Mouse (Mus musculus) thymus, adult 18-20 months (tissue): Measurements from ENCODE around the gene Cyp2c69.
"Not testable (repeated sequence)": the region's sequence is repeated elsewhere in the genome, so short reads cannot be mapped to it uniquely, and the experiment has no call there.

ENCODE experiments used
- DNase-seq, 2 experiments: peaks; one replicate each; pipeline ENCODE4 v3.0.0; 2022; ENCODE audit warnings: mixed read lengths in 2 of 2

The Cyp2c69 gene

DNA sequence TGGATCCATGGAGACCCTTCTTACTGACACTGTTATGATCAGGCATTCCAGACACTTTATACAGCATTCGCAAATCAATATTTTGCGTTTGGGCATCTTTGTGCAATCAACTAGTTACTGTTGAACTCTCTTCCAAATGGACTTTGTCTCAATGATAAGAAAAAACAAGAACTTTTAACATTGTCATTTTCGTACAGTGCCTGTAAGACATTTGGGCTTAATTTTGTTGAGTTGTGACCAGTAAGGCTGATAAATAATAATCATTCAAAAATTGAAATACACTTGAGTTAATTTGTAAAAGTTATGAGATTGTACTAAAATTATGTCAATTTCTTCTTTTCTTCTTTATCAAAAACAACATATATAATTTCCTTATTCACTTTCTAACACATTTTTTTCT lies at the start of gene Cyp2c69:
TSS of gene Cyp2c69 (minus strand) at position 101 of the 400 bp plus-strand sequence.
- not testable (repeated sequence) for DNase-seq

DNA sequence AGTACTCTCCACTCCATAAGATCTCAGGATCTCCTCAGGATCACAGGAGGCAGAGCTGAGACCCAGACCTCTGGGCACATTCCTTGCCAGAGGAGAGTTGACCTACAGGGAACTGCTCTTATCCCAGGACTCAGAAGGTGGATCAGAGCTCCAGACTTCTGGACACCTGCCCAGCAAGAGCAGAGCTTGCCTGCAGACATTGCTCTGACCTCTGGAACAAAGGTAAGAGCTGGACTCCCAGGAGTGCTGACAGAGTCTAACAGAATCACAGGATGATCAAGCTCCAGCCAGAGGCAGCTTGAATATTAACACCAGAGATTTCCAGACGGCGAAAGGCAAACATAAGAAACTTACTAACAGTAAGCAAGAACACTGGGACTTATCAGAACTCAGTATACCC lies 48.8 kb upstream of the Cyp2c69 start:
- DNase-seq, result no peak

DNA sequence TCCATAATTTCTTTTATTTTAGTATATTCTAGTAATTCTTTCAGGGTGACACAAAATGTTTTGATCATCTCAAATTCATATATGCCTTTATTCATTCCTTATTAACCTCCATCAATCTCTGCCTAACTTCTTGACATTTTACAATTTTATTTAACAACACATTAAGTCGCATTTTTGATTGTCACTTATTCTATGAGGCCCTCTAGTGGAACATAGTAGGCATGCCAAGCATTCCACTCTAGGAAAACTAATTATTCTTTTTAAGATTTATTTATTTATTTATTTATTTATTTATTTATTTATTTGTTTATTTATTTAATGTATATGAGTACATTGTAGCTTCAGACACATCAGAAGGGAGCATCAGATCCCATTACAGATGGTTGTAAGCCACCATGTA lies 43.4 kb upstream of the Cyp2c69 start:
- DNase-seq, result no peak

DNA sequence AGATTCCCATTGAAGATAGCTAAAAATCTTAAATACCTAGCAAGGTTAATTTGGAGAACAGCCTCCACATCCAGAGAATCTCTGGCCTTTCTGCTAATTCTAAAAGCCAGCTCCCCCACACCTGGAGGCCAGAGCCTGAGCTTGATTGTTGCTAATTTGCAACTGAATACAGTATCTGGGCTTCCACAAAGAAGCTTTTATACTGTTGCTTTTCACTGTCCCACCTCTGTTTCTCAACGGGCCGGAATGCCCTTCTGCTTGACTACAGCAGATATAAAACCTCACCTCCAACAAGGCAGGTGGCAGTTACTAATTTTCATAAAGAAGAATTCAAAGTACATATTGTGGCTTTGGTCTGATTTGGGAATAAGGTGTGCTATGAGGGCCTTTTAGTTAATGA lies 15.1 kb upstream of the Cyp2c69 start:
- DNase-seq, result no peak

DNA sequence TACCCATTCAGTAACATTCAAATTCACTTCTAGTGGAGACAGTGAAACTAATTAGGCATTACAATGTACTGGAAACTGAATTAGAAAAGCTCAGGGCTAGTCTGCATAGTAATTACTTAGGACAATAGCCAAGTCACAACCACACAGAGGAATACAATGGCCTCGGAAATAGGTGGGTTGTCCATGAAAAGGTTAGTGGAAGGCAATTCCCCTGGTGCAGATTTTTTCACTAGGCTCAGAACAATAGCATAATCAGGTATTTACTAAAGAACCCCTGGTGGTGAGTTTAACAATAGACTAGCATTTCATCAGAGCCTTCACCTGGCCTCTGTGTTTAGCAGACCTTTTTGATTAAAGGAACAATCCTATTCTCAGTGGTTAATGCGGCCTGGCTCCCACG lies 3.5 kb upstream of the Cyp2c69 start:
- not testable (repeated sequence) for DNase-seq

DNA sequence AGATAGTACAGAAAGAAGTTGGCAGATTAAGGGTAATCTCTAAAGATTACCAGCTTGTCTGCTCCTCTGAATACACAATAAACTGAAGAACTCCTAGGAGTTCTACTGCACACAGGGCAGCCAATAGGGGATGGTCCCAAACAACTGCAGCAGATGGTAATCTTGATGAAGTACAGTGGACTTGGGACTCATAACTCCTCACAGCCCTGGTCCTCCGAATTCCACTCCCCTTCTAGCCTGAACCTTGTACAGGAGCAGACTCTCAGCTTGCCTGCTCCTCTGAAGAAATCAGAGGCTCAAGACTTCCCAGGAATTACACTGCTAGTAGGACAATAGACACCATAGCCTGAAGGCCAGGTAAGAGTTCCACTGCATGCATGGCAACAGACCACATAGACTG lies 20.5 kb downstream of the Cyp2c69 start:
- DNase-seq, result no peak

DNA sequence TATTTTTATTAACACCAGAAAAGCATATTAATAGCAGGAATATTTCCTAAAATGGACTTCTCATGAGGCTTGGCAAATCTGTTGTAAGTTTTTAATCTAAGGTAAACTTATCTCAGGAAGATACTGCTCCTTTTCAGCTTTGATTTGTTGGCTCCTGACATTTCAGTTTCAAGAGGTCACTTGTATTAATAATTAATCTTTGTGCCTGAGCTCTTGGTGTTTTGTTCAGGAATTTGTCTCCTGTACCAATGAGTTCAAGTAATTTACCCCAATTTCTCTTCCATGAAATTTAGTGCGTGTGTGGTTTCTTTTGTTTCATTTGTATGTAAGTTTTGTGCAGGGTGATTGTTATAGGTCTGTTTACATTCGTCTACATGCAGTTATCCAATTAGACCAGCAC lies 65.7 kb downstream of the Cyp2c69 start:
- DNase-seq, result not testable (repeated sequence)

DNA sequence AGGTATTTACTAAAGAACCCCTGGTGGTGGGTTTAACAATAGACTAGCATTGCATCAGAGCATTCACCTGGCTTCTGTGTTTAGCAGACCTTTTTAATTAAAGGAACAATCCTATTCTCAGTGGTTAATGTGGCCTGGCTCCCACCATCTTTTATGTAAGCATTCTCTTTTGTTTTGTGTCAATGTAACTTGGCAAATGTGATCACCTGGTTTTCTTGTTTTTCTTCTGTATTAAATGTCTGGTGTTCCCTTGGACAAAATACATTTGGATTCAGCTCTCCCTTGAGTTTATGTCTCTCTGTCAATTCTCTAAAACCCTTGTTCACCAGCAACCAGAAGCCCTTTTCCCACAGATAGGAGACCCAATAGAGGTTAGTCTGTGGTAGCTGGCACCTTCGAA lies 70.2 kb downstream of the Cyp2c69 start:
- DNase-seq, result not testable (repeated sequence)

DNA sequence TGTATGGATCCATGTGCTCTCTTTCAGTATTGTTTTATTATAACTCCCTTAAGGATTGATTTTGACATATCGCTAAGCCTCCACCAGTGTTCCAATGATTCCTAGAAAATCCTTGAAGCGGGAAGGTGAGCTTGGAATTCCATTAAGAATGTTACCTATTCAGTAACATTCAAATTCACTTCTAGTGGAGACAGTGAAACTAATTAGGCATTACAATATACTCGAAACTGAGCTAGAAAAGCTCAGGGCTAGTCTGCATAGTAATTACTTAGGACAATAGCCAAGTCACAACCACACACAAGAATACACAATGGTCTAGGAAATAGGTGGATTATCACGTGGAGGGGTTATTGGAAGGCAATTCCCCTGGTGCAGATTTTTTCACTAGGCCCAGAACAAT lies 70.6 kb downstream of the Cyp2c69 start:
- not testable (repeated sequence) for DNase-seq

DNA sequence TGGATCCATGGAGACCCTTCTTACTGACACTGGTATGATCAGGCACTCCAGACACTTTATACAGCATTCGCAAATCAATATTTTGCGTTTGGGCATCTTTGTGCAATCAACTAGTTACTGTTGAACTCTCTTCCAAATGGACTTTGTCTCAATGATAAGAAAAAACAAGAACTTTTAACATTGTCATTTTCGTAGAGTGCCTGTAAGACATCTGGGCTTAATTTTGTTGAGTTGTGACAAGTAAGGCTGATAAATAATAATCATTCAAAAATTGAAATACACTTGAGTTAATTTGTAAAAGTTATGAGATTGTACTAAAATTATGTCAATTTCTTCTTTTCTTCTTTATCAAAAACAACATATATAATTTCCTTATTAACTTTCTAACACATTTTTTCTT lies 73.9 kb downstream of the Cyp2c69 start, which contains the start of gene Cyp2c40:
TSS of gene Cyp2c40 (minus strand) at position 101 of the 400 bp plus-strand sequence.
- DNase-seq, result not testable (repeated sequence)
